Mouse (Mus musculus): ENCODE results near the gene Tufm.

Tufm gene

DNA sequence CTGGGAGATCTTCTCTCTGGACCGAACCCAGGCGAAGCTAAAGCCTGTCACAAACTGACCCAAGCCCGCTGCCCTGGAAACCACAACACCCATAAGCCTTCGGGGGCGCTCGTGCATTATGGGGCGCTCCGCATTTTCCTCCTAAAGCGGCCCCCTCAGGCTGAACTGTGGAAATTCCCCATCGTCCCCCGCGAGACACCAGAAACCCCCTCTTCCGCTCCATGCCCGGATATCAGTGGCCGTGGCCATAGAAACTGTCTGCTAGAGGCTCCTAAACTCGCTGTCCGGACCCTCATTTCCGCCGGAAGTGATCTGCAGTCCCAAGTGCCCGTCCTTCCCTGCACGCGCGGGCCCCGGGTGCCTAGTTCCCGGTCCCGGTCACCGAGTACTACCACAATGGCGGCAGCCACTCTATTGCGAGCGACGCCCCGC lies at the start of gene Tufm:
Gene Tufm, plus strand, starts transcription at position 310 of the 432 bp plus-strand sequence.
- in situ Hi-C loops (cut with MboI; ENCODE audit: unreplicated experiment in 2 of 2), result loop anchor here in 1 of 2 experiments (5.0 kb wide), 1 partner anchor 855 kb away; no protein-coding TSS in a partner anchor

DNA sequence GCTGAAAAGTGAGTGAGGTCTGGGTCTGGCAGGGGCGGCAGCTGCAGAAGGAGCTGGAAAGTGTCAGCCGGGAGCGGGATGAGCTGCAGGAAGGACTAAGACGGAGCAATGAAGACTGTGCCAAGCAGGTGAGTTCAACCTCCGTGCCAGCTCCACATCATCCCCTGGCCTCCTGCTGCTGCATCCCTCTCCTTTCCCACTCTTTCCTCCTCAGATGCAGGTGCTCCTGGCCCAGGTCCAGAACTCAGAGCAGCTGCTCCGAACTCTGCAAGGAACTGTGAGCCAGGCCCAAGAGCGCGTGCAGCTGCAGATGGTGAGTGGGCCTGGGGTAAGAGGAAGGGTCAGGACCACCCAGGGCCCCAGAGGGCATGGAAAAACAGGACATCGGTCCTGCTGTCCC lies 47.0 kb upstream of the Tufm start:
- in situ Hi-C loops (cut with MboI; ENCODE audit: unreplicated experiment in 2 of 2), result no loop called here

DNA sequence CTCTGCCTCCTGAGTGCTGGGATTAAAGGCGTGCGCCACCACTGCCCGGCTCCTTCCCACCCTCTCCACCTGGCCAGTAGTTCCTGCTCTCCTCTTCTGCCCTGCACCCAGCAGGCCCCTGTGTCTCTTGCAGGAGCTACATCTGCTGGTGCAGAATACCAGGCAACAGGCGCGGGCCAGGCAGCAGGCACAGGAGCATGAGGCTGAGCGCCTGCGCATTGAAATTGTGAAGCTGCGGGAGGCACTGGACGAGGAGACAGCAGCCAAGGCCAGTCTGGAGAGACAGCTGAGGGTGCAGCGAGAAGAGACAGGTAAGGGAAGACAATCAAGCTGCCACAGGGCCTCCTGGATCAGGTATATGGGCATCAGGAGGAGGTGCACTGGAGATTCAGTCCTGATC lies 43.2 kb upstream of the Tufm start:
- in situ Hi-C loops (cut with MboI; ENCODE audit: unreplicated experiment in 2 of 2), result no loop called here

DNA sequence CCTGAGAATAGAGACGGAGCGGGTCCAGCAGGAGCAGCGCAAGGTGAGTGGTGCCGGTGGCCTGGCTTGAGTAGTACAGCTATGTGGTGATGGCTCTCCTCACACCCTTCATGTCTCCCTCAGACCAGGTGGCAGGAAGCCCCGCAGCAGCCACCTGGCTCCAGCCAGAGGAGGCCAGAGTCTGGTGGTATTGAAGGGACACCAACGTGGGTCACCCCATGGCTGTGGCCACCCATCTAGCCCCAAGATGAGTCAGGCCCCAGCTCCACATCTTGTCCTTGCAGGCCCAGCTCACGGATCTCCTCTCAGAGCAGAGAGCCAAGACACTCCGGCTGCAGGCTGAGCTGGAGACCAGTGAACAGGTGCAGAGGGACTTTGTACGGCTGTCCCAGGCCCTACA lies 42.6 kb upstream of the Tufm start:
- in situ Hi-C loops (cut with MboI; ENCODE audit: unreplicated experiment in 2 of 2), result no loop called here

DNA sequence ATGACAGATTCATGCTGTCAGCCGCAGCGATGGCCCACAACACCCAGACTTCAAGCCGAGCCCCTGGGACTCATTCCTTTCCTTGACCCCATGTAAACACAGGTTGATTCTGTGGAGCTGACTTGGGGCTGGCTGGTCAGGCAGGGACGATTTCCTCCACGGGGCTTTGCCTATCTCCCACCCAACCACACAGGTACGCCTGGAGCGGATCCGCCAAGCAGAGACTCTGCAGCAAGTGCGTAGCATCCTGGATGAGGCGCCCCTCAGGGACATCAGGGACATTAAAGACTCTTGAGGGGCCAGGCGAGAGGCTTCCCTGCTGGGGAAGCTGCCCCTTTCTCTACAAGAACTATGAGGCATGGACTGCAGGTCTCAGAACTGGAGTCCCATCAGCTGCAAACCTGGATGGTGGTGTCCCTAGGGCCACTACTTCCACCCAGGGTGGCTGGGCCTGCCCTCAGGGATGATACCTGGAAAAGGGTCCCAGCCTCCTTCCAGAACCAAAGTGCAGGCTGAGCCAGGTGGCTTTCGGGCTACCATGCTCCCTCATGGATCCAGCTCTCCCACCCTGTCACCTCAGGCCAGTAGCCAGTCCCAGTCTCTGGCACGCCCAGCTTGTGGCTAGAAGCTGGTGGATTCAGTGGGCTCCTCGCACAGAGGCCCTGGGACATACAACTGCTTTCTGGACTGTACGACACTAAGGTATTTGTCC lies 41.9 kb upstream of the Tufm start:
- in situ Hi-C loops (cut with MboI; ENCODE audit: unreplicated experiment in 2 of 2), result no loop called here

DNA sequence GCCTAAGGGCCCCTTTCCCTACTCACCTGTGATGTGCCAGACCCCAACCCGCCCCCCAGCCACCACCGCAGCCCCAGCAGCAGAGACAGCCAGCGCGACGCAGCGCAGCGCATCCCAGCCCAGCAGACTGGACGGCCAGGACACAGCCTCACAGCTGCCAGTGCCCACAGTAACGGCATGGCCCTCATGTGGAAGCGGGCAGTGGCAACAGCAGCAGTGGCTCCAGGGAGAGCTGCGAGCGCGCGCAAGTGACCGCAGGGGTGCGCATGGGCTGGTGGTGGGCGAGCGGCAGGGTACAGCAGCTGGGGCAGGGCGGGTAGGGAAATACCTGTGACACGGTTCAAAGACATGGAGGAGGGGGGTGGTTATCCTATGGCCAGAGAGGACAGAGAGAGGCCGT lies 40.9 kb upstream of the Tufm start:
- in situ Hi-C loops (cut with MboI; ENCODE audit: unreplicated experiment in 2 of 2), result no loop called here

DNA sequence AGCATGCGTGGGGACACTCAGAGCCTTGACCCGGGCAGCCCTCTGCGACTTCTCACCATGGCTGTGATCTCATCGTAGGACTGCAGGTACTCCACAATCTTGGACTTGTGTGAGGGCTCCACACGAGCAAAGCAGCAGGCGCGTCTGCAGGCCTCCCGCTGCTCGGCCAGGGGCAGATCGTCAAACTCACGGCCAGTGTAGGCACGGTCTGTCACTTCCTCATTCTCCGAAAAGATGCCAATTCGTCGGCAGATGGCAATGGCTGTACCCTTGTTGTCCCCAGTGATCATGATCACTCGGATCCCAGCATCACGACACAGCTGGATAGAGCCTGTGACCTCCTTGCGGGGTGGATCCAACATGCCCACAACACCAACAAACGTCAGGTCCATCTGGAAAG lies 38.7 kb upstream of the Tufm start:
- in situ Hi-C loops (cut with MboI; ENCODE audit: unreplicated experiment in 2 of 2), result no loop called here

DNA sequence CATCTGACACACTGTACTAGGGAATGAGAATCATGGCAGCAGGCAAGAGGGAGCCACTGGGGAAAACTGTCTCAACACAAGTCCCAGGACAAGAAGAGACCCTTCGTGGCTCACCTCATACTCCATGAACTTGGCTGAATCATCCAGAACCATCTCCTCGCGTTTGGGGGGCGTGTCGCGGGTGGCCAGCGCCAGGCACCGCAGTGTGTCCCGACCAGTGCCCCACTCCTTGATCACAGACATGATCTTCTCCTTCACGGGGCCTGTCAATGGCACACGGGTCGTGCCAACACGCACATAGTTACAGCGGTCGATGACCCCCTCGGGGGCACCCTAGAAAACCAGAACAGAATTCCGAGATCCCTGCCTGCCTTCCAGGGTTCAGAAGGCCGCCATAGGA lies 37.2 kb upstream of the Tufm start:
- in situ Hi-C loops (cut with MboI; ENCODE audit: unreplicated experiment in 2 of 2), result no loop called here

DNA sequence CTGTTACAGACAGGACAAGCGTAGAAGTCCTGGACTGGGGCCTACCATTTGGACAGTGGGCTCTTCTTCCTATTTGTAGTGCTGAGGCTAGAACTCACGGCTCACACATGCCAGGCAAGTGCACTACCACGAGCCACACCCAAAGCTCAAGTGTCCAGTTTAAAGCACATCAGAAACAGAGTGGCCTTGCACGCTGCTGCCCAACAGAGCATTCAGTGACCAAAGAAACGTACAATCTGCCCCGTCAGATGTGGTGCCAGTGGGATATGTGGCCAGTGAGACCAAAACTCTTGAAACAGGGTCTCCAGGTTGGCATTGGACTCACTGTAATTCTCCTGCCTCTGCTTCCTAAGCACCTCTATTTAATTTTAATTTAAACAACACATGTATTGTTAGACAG lies 36.5 kb upstream of the Tufm start:
- in situ Hi-C loops (cut with MboI; ENCODE audit: unreplicated experiment in 2 of 2), result no loop called here

DNA sequence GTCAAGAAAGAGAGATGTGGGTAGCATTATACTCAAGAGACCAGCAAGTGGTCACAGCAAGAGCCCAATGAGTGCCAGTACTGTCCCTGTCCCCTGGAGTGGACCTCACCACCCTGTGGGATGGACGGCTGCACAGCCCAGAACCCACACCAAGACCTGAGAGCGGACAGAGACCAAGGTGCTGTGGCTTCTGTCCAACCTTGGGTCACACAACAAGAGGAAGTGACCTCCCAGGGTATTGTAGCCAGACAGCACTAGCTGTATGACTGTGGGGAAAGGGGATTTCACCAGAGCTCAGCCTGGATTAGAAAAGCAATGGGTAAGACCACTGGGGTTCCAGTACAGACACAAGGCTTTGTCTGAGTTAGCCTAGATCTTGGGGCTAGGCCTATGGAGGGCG lies 34.9 kb upstream of the Tufm start:
- in situ Hi-C loops (cut with MboI; ENCODE audit: unreplicated experiment in 2 of 2), result no loop called here

DNA sequence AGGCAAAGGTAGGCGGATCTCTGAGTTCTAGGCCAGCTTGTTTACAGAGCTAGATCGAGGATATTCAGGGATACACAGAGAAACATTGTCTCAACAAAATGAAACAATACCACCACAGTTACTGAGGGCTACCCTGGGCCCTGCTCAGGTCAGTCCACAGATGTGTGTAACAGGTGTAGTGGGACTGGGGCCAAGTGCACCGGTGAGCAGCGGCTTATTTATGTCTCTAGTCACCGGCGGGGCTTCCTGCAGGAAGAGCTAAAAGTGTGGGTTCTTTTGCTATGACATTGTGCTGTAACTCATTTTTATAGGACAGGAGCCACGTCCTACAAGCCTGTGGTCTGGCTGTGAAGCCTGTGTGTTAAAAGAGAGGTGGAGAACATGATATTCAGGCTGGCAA lies 33.3 kb upstream of the Tufm start:
- in situ Hi-C loops (cut with MboI; ENCODE audit: unreplicated experiment in 2 of 2), result no loop called here

DNA sequence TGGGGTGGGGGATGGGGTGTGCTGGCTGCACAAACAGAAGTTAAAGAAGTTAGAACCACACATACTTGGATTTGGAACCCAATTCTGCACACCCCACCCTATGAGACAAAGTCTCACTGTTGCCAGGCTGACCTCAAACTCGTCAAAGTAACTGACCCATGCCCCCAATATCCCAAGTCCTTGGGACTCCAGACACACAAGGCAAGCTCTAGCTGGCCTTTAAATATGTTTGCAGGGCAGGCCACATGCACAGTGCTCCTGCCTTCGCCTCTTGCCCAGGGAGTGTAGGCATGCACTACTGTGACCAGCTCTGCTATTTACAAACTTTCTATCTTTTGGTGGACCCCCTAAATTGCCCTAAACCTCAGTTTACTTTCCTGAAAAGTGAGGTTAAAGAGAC lies 31.9 kb upstream of the Tufm start:
- in situ Hi-C loops (cut with MboI; ENCODE audit: unreplicated experiment in 2 of 2), result no loop called here

DNA sequence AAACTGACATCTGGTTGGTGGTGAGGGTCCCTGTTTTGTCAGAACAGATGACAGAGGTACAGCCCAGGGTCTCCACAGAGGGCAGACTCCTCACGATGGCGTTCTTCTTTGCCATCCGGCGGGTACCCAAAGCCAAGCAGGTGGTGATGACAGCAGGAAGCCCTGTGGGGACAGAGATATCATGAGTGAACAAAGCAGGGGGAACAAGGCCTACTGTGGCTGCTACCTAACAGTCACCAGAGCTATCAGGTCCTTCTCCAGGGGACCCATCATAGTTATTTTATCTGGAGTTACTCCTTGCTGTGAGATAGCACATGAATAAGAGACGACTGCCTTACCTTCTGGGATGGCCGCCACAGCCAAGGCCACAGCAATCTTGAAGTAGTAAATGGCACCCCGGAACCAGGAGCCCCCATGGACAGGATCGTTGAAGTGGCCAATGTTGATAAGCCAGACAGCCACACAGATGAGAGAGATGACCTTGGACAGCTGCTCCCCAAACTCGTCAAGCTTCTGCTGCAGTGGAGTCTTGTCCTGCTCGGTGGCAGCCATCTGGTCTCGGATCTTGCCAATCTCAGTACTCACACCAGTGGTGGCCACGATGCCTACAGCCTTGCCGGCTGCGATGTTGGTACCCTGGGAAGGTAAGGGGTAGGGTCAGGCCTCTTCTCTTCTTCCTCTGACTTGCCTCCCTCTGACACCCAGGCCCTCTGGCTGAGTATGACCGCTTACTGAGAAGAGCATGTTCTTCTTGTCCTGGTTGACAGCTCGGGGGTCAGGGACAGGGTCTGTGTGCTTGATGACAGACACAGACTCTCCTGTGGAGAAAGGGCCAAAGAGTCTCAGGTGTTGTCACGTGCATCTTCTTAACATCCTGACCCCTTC lies 30.5 kb upstream of the Tufm start:
- in situ Hi-C loops (cut with MboI; ENCODE audit: unreplicated experiment in 2 of 2), result no loop called here

DNA sequence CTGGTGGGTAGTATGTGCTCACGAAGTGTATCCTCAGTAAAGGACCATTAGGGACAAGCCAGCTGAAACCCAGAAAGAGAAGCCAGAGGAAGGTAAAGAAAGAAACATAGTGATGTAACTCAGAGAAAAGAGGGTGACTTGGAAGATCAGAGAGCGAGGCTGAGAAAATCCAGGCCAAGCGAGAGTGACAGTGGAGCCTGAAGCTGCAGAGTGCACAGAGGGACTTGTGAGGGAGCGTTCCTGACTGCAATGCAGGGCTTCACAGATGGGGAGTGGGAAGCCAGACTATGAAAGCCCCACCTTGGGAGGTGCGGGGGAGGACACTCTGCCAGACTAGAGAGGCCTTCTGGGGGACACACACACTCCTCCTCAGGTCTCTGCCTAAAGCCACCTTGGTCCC lies 28.9 kb upstream of the Tufm start:
- in situ Hi-C loops (cut with MboI; ENCODE audit: unreplicated experiment in 2 of 2), result no loop called here

DNA sequence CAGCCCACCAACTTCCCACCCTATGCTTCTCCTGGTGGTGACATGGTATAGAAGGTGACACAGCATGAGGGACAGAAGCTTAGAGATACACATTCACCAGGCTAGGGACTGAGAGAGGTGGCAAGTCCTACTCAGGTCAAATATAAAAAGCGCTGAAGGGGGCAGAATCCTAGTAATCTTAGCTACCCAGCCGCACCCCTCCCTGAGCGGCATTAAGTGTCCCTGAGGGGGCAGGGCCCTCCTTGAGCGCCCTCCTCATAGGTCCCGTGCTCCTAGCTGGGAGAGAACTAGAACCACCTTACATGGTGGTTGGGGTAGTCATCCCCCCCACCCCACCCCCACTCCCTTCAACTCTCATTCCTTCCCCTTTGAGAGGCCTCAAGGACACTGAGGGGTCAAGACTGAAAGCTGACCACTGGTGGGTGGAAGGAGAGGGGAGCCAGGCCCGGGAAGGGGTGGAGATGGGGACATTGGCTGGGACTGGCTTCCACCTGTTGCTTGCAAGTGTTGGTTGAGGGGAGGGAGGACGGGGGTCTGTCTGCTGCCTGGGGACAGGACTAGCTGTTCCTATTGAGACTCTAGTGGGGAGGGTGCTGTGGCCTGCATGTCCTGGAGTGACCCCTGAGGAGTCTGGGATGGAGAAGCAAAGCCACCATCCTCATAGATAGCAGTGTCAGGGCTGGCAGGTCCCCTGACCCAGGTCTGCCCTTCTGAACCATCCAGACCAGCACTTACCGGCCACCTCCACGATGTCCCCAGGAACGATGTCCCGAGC lies 28.1 kb upstream of the Tufm start:
- in situ Hi-C loops (cut with MboI; ENCODE audit: unreplicated experiment in 2 of 2), result no loop called here

DNA sequence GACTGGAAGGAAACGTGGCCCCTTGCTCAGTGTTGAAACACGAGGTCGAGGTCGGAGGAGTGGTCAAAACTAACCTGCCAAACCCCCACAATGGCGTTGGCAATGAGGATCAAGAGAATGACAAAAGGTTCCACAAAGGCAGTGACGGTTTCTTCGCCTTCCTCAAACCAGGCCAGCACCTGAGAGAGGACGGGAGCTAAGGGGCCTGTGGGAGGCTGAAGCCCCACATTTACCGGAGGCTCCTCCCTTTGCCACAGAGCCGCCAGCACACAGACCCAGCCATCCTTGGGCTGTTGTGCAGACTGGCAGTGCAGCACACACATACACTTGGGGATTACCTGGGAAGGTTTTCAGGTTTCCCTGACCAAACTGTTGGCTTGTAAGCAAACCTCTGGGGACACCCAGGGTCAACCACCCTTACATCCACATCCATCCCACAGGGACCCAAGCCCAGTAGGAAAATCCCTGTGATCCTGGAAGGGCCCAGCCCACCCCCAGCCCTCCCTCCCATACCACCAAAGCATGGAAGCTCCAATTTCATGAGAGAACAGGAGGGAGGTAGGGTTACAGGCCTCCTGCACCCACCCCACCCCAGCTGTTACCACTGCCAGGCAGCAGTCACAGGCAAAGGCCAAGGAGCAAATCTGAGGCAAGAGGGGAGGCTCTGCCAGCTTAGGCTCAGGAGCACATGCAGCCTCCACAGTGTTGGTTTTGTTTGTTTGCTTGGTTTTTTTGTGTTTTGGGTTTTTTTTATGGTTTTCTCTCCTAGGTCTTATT lies 26.4 kb upstream of the Tufm start:
- in situ Hi-C loops (cut with MboI; ENCODE audit: unreplicated experiment in 2 of 2), result no loop called here

DNA sequence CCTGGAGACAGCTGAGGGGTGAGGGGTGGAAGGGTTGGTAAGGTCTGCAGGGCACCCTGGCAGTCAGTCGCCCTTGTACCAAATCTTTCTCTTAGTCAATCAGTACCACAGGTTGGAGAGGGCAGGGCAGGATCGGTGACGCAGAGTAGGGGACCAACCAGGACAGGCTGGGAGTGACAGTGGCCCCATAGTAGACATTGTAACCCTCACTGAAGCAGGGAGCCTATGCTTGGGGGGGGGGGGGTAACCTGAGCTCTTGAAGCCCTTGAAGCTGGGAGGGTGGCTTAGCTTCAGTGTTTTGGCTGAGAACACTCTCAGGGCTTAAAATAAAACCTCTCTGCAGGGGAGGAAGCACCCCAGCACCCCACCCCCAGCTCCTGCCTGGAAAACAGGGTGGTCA lies 25.5 kb upstream of the Tufm start:
- in situ Hi-C loops (cut with MboI; ENCODE audit: unreplicated experiment in 2 of 2), result no loop called here

DNA sequence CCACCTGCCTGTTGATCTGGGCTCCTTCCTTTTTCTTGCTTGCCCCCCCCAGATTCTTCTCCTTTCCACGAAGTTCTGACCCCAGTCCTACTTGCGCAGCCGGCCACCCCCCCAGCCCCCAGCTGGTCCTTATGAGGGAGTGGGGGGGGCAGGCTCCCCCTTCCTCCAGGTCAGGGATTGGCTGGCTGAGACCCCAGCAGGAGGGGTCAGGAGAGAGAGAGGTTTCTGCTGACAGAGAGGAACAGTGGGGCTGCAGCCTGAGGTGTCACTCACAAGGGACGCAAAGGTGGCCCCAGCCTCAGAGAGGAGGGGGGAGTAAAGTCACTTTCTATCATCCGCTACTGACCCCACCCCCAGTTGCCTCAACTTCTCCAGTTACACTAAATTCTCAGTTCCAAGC lies 24.2 kb upstream of the Tufm start, which contains the start of gene Atp2a1:
Gene Atp2a1, minus strand, starts transcription at position 105 of the 400 bp plus-strand sequence.
- in situ Hi-C loops (cut with MboI; ENCODE audit: unreplicated experiment in 2 of 2), result no loop called here

DNA sequence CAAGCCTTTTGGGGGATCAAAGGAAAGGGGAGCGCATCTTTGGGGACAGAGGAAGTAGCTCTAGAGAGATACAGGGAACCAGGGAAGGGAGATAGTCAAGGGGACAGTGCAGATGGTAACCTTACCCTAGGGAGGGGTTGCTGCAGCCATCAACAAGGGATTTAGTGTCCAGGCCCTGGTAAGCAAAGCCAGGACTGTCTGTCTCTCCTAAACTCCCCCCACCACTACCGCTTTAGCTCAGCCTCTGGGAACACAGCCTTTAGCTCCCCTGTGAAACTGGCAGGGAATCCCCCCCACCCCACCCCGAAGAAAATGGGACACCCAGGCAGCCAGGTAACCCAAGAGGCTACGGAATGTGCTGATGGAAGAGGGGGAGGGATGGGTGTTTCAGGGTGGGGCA lies 23.6 kb upstream of the Tufm start:
- in situ Hi-C loops (cut with MboI; ENCODE audit: unreplicated experiment in 2 of 2), result no loop called here

DNA sequence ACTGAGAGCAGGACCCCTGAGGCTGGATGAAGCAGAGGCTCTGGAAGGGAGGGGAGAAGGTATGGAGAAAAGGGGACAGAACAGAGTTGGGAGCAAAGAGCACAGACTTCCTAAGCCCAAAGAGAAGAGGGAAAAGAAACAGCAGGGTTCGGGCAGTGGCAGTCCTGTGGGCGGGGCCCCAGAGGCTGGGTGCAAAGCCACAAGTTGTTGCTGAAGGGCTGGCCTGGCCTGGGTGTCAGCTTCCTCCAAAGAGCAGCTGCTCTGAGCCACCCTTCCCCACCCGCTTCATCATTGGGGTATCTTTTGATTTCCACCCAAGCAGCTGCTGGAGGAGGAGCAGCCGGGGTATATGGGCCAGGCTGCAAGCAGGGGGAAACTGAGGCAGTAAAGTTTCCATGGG lies 23.0 kb upstream of the Tufm start:
- in situ Hi-C loops (cut with MboI; ENCODE audit: unreplicated experiment in 2 of 2), result no loop called here

Measured in v-Abl transformed pro-B cells (cell line).